Mouse (Mus musculus): ENCODE results near the gene Polr2j. TPM values are rescaled to one million over a fixed set of nuclear protein-coding genes. Genes with fewer than 3 reads are reported as not detected.

Polr2j gene
- polyA plus RNA-seq (2014; fragmentation: Nextera tagmentation; extraction: Ambion mirVana), result 269 and 270 TPM in 2 replicates

GRCm38 (mm10) chr5:136115891-136116783 is at the start of gene Polr2j:
Gene Polr2j (plus strand): TSS chr5:136116631.
- no peaks in the 10 kb centered on the region for H3K27me3 ChIP-seq (replicated peaks; ENCODE audit: control insufficient read depth, insufficient read depth, low read length)
- ATAC-seq (replicated peaks; ENCODE audit: low FRiP score, low TSS enrichment, low read depth), result peak; percentile 91
- H3K4me2 ChIP-seq (ENCODE audit: low read length), result peak within 1 kb of the TSS; percentile 97
- peak; percentile 99 for DNase-seq (ENCODE audit: low spot score)
- peak within 1 kb of the TSS; percentile 80 for H3K9ac ChIP-seq (ENCODE audit: low read length)
- peaks cover 18% of the 10 kb centered on the region for H3K36me3 ChIP-seq (ENCODE audit: control insufficient read depth, insufficient read depth, low read length)
- 0 out of 2 replicates have a peak within 1 kb of the TSS, but pooled peaks have one; percentile 36 for H3K27ac ChIP-seq (ENCODE audit: low read depth)
- no peaks in the 10 kb centered on the region for H3K9me3 ChIP-seq (ENCODE audit: control insufficient read depth, low read length)
- peak within 1 kb of the TSS; percentile 98 for H3K4me3 ChIP-seq (ENCODE audit: low read depth, low read length)
- peaks cover 15% of the 10 kb centered on the region for H3K4me1 ChIP-seq (replicated peaks; ENCODE audit: control insufficient read depth, insufficient read depth, low read length)
- 2% methylated on average over 42 of the region's 42 CpGs for WGBS

- WGBS, result 84% methylated on average over 2 of the region's 2 CpGs
These were observed 47.0 kb upstream of the Polr2j start for GRCm38 (mm10) chr5:136069411-136069810.

GRCm38 (mm10) chr5:136073051-136073450 is 43.4 kb upstream of the Polr2j start:
- no peaks in the 10 kb centered on the region for H3K27me3 ChIP-seq (replicated peaks; ENCODE audit: control insufficient read depth, insufficient read depth, low read length)
- ATAC-seq (replicated peaks; ENCODE audit: low FRiP score, low TSS enrichment, low read depth), result no peak
- no peaks in the 10 kb centered on the region for H3K36me3 ChIP-seq (ENCODE audit: control insufficient read depth, insufficient read depth, low read length)
- no peaks in the 10 kb centered on the region for H3K9me3 ChIP-seq (ENCODE audit: control insufficient read depth, low read length)
- no peak overlapping the region for H3K4me2 ChIP-seq (ENCODE audit: low read length)
- no peak overlapping the region for H3K9ac ChIP-seq (ENCODE audit: low read length)
- 62% methylated on average over 6 of the region's 6 CpGs for WGBS
- H3K4me3 ChIP-seq (ENCODE audit: low read depth, low read length), result no peak overlapping the region
- DNase-seq (ENCODE audit: low spot score), result no peak
- H3K4me1 ChIP-seq (replicated peaks; ENCODE audit: control insufficient read depth, insufficient read depth, low read length), result 0 out of 2 replicates have a peak, but pooled peaks cover 9% of the 10 kb centered on the region
- no peak overlapping the region for H3K27ac ChIP-seq (ENCODE audit: low read depth)

More at GRCm38 (mm10) chr5:136069411-136069810, 47.0 kb upstream of the Polr2j start:
- no peaks in the 10 kb centered on the region for H3K36me3 ChIP-seq (ENCODE audit: control insufficient read depth, insufficient read depth, low read length)
- H3K9me3 ChIP-seq (ENCODE audit: control insufficient read depth, low read length), result no peaks in the 10 kb centered on the region
- H3K4me2 ChIP-seq (ENCODE audit: low read length), result no peak overlapping the region
- H3K9ac ChIP-seq (ENCODE audit: low read length), result no peak overlapping the region
- ATAC-seq (replicated peaks; ENCODE audit: low FRiP score, low TSS enrichment, low read depth) (no peak), DNase-seq (ENCODE audit: low spot score) (no peak)
- no peak overlapping the region for H3K4me3 ChIP-seq (ENCODE audit: low read depth, low read length)
- no peaks in the 10 kb centered on the region for H3K27me3 ChIP-seq (replicated peaks; ENCODE audit: control insufficient read depth, insufficient read depth, low read length)
- H3K4me1 ChIP-seq (replicated peaks; ENCODE audit: control insufficient read depth, insufficient read depth, low read length), result no peaks in the 10 kb centered on the region
- H3K27ac ChIP-seq (ENCODE audit: low read depth), result no peak overlapping the region

GRCm38 (mm10) chr5:136073526-136073925 is 42.9 kb upstream of the Polr2j start:
- no peak overlapping the region for H3K27ac ChIP-seq (ENCODE audit: low read depth)
- no peak overlapping the region for H3K4me2 ChIP-seq (ENCODE audit: low read length)
- ATAC-seq (replicated peaks; ENCODE audit: low FRiP score, low TSS enrichment, low read depth) (no peak), DNase-seq (ENCODE audit: low spot score) (no peak)
- H3K36me3 ChIP-seq (ENCODE audit: control insufficient read depth, insufficient read depth, low read length), result no peaks in the 10 kb centered on the region
- no peaks in the 10 kb centered on the region for H3K27me3 ChIP-seq (replicated peaks; ENCODE audit: control insufficient read depth, insufficient read depth, low read length)
- WGBS, result 63% methylated on average over 11 of the region's 11 CpGs
- no peak overlapping the region for H3K4me3 ChIP-seq (ENCODE audit: low read depth, low read length)
- H3K9ac ChIP-seq (ENCODE audit: low read length), result no peak overlapping the region
- no peaks in the 10 kb centered on the region for H3K9me3 ChIP-seq (ENCODE audit: control insufficient read depth, low read length)
- H3K4me1 ChIP-seq (replicated peaks; ENCODE audit: control insufficient read depth, insufficient read depth, low read length), result 0 out of 2 replicates have a peak, but pooled peaks cover 9% of the 10 kb centered on the region

GRCm38 (mm10) chr5:136075076-136075475 is 41.4 kb upstream of the Polr2j start:
- H3K9me3 ChIP-seq (ENCODE audit: control insufficient read depth, low read length), result no peaks in the 10 kb centered on the region
- DNase-seq (ENCODE audit: low spot score), result no peak
- no peaks in the 10 kb centered on the region for H3K27me3 ChIP-seq (replicated peaks; ENCODE audit: control insufficient read depth, insufficient read depth, low read length)
- H3K4me2 ChIP-seq (ENCODE audit: low read length), result no peak overlapping the region
- no peak overlapping the region for H3K4me3 ChIP-seq (ENCODE audit: low read depth, low read length)
- 88% methylated on average over 5 of the region's 5 CpGs for WGBS
- no peaks in the 10 kb centered on the region for H3K36me3 ChIP-seq (ENCODE audit: control insufficient read depth, insufficient read depth, low read length)
- no peak for ATAC-seq (replicated peaks; ENCODE audit: low FRiP score, low TSS enrichment, low read depth)
- no peak overlapping the region for H3K27ac ChIP-seq (ENCODE audit: low read depth)
- H3K4me1 ChIP-seq (replicated peaks; ENCODE audit: control insufficient read depth, insufficient read depth, low read length), result 0 out of 2 replicates have a peak, but pooled peaks cover 9% of the 10 kb centered on the region
- no peak overlapping the region for H3K9ac ChIP-seq (ENCODE audit: low read length)

- H3K4me3 ChIP-seq (ENCODE audit: low read depth, low read length), result no peak overlapping the region
- no peaks in the 10 kb centered on the region for H3K9me3 ChIP-seq (ENCODE audit: control insufficient read depth, low read length)
- no peaks in the 10 kb centered on the region for H3K27me3 ChIP-seq (replicated peaks; ENCODE audit: control insufficient read depth, insufficient read depth, low read length)
- peak; percentile 71 for DNase-seq (ENCODE audit: low spot score)
- 28% methylated on average over 7 of the region's 7 CpGs for WGBS
- H3K4me1 ChIP-seq (replicated peaks; ENCODE audit: control insufficient read depth, insufficient read depth, low read length), result 0 out of 2 replicates have a peak, but pooled peaks cover 9% of the 10 kb centered on the region
- no peak overlapping the region for H3K9ac ChIP-seq (ENCODE audit: low read length)
- H3K27ac ChIP-seq (ENCODE audit: low read depth), result no peak overlapping the region
- ATAC-seq (replicated peaks; ENCODE audit: low FRiP score, low TSS enrichment, low read depth), result no peak
- H3K36me3 ChIP-seq (ENCODE audit: control insufficient read depth, insufficient read depth, low read length), result no peaks in the 10 kb centered on the region
- H3K4me2 ChIP-seq (ENCODE audit: low read length), result no peak overlapping the region
These were observed 40.1 kb upstream of the Polr2j start for GRCm38 (mm10) chr5:136076284-136076683.

GRCm38 (mm10) chr5:136077001-136077550 is 39.4 kb upstream of the Polr2j start:
- WGBS, result 80% methylated on average over 9 of the region's 9 CpGs
- no peak overlapping the region for H3K4me3 ChIP-seq (ENCODE audit: low read depth, low read length)
- no peak overlapping the region for H3K9ac ChIP-seq (ENCODE audit: low read length)
- H3K27me3 ChIP-seq (replicated peaks; ENCODE audit: control insufficient read depth, insufficient read depth, low read length), result no peaks in the 10 kb centered on the region
- H3K9me3 ChIP-seq (ENCODE audit: control insufficient read depth, low read length), result no peaks in the 10 kb centered on the region
- 0 out of 2 replicates have a peak, but pooled peaks cover 9% of the 10 kb centered on the region for H3K4me1 ChIP-seq (replicated peaks; ENCODE audit: control insufficient read depth, insufficient read depth, low read length)
- ATAC-seq (replicated peaks; ENCODE audit: low FRiP score, low TSS enrichment, low read depth), result no peak
- H3K27ac ChIP-seq (ENCODE audit: low read depth), result no peak overlapping the region
- H3K4me2 ChIP-seq (ENCODE audit: low read length), result no peak overlapping the region
- no peaks in the 10 kb centered on the region for H3K36me3 ChIP-seq (ENCODE audit: control insufficient read depth, insufficient read depth, low read length)
- no peak for DNase-seq (ENCODE audit: low spot score)

GRCm38 (mm10) chr5:136078136-136078535 is 38.3 kb upstream of the Polr2j start:
- Histone ChIP-seq H3K9ac (ENCODE audit: low read length) (no peak overlapping the region), H3K4me1 (replicated peaks; ENCODE audit: control insufficient read depth, insufficient read depth, low read length) (0 out of 2 replicates have a peak, but pooled peaks cover 9% of the 10 kb centered on the region), H3K9me3 (ENCODE audit: control insufficient read depth, low read length) (no peaks in the 10 kb centered on the region), H3K4me2 (ENCODE audit: low read length) (no peak overlapping the region), H3K36me3 (ENCODE audit: control insufficient read depth, insufficient read depth, low read length) (no peaks in the 10 kb centered on the region), H3K27me3 (replicated peaks; ENCODE audit: control insufficient read depth, insufficient read depth, low read length) (no peaks in the 10 kb centered on the region), H3K27ac (ENCODE audit: low read depth) (no peak overlapping the region), H3K4me3 (ENCODE audit: low read depth, low read length) (no peak overlapping the region)
- no peak for ATAC-seq (replicated peaks; ENCODE audit: low FRiP score, low TSS enrichment, low read depth)
- 84% methylated on average over 5 of the region's 5 CpGs for WGBS
- DNase-seq (ENCODE audit: low spot score), result no peak

Measured in intestine, embryonic 14.5 days (tissue).